Mouse (Mus musculus): ENCODE results near the gene Dennd5b.
A peak's percentile ranks its signal among the peaks of the same experiment; 100 is the strongest.

Gene Dennd5b

DNA sequence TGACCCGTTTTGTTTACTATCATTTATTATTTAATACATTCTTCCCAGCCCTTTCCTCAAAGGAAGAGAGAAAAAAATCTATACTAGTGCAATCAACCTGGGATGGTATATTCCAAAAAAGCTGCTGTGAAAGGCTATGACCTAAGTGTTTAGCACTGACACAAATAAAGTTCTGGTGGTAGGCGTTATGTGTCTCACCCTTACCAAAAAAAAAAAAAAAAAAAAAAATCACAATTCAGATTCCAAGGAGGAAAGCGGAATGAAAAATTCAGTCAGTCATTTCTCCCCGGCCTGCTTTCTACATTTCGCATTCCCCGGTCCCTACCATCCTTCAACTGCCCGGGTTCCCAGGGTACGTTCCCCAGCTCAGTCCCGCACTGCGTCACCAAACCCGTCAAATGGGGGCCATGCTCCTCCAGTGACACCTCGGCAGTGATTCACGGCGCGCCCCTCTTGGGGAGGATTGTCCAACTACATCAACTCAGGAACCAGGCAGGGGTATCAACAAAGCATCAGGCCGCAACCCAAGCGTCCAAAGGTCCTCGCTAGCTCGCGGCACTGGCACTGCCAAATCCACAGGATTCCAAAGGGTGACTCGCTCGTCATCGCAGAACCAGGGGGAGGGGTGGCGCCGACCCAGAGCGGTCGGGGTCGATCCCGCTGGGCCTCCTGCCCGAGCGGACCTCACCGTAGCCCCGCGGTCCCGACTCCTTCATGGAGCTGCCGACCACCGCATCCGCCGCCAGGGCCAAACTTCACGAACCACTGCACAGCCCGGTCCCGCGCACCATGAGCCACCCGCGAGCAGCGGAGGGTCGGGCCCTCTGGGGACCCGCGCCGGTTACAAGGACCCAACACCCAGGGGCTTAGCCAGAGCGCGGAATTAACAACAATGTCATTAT lies 1.1 kb downstream of the Dennd5b start:
- peak; percentile 60 to 68 for DNase-seq

DNA sequence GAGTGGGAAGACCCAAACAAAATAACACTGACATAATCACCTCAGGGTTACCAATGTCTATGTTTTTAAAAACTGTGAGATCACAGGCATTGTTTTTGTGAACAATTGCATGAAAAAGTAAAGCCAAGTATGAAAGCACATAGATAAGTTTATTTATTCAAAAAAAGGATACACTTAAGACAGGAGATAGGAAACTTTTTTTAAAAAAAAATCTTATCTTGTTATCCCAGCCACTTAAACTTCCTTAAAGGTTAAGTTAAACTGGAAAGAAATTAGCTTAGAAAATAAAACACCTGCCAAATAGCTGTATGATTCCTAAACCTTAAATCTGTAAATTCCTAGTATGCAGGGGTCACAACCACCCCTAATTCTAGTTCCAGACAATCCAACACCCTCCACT lies 2.5 kb downstream of the Dennd5b start:
- DNase-seq: no peak

DNA sequence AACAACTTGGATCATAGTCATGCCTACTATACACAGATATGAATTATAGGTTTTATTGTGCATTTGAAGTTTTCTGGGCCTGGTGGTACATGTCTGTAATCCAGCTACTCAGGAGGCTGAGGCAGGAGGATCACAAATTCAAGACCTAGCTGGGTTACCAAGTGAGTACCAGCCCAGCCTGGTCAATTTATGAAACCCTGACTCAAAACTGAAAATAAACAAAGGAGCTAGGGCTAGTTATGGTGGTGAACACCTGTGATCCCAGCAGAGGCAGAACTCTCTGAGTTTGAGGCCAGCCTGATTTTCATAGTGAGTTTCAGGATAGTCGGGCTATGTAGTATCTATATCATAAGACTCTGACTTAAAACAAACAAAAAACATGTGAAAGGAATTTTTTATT lies 4.2 kb downstream of the Dennd5b start:
- DNase-seq: no peak

DNA sequence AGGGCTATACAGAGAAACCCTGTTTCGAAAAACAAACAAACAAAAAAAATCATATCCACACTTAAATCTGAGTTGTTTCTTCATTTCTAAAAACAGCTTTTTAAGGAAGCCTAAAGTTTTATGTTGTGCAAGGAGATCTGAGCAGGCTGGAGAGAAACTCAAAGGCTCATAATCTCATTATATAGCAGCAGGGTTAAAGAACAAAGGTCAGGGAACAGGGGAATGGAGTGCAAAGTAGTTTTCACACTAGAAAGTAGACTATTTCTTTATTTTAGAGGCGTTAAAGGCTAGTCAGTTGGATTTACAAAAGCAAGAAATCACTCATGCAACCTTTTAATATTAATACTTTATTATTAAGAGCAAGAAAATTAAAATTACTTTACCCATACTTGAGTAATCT lies 5.2 kb downstream of the Dennd5b start:
- no peak for DNase-seq

DNA sequence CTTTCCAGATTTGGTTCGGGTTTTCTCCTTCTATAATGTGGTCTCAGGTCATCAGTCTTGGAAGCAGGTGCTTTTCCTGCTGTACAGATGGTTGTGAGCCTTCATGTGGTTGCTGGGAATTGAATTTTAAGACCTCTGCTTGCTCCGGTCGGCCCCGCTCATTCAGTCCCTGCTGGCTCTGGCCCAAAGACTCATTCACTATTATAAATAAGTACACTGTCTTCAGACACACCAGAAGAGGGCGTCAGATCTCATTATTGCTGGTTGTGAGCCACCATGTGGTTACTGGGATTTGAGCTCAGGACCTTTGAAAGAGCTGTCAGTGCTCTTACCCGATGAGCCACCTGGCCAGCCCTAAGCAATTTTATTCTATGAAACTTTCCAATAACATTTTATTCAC lies 6.1 kb downstream of the Dennd5b start:
- no peak for DNase-seq

DNA sequence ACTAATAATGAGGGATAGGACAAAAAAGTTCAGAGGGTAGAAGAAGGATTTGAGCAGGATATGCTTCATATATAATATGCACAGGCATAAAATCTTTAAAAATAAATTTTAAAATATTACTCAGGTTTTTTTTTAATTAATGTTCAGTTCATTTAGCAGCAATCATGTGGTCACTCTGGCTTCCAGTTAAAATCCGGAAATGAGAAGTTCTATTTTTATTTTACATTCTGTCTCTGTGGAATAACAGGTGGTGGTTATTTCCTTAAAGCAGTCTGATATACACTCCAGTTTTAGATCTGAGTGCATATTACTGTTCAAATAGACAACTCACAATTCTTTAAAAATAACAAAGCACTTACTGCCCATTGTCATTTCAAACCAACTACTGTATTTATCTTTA lies 6.9 kb downstream of the Dennd5b start:
- no peak for DNase-seq

DNA sequence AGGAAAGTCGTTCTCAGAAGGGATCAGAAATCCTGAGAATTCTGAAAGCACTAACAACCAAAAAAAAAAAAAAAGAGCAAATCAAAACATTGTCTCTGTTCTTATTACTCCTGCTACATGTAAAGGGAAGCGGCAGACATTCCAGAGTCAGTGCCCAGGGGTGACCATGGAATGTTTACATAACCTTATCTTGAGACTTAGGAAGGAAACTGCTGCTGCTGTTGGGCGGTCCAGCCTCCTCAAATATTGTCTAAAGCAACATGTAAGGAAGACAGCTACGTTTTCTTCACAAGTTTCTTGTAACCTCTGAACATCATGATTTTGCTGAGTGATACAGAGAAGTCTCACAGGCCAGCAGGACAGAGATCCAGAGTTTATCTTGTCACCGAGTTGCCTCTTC lies 8.0 kb downstream of the Dennd5b start:
- DNase-seq: peak; percentile 51 to 67

DNA sequence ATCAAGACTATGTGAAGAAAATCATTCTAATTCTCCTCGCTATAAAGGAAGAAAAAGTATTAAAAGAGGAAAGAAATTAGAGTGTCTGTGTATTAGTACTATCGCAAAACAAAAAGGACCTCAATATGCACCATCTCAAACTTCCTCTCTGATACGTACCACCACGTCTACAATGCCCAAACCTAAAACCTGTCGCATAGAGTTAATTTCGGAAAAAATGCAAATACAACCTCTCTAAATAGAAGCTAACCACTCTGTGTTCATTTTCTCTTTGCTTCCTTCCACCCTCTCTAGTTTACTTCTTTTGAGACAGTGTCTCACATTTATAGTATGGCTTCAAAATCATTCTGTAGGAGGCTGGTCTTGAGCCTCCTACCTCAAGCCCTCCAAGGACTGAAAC lies 9.1 kb downstream of the Dennd5b start:
- DNase-seq: no peak

DNA sequence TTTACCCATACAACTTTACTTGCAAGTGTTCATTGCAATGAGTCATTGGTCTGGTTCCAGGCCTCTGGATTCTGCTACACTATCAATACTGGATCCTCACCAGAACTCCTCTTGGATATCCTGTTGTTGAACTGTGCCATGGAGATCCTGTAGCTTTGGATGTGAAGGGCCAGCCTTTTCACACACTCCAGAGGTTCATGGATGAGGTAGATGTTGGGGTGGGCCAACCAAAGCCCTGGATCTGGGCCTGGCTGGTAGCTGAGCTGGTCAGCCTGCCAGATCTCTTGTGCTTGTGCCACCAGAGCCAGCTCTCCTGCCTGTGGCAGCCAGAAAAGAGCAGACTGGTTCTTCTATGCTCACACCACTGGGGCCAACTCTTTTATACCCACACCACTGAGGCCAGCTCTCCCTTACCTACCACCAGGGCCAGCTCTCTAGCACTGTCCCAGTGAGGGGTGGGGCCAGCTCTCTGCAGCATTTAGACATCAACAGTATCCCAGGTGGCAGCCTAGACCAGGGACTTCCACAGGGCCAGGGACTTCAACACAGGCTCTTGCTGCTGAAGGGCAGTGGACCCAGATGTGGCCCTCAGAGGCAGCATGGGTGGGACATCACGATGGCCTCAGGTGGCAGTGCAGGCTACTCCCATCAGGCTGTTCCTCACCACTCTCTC lies 24.2 kb downstream of the Dennd5b start:
- no peak for DNase-seq

DNA sequence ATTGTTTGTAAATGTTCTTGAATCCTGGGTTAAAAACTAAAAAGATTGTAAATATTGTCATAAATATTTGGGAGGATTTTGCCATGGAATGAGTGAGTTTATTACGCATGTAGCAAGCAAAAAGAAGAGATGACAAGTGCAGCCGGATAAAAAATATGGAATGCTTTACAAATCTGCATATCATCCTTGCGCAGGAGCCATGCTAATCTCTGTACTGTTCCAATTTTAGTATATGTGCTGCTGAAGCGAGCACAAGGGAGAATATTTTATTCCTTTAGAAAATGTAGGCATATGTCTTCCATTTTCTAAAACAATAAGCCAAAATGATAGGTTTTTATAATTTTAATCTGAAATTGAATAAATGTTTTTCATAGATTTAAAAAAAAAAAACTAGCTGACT lies 27.6 kb downstream of the Dennd5b start:
- no peak for DNase-seq

DNA sequence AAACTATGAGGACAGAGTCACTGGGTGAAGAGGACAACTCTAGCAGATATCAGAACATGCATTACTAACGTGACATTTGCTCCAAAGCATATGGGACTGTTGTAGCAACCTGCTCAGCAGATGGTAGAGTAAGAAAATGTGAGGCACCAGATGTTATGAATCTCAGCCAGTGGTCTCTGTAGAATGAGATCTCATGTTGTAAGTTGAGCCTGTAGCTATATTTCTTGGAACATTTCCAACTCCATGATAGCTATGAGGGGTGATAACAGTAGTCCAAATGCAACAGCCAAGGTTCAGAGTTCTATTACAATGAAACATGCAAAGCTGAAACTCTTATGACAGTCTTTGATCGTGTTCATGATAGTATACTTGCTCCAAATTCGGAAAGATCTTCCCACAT lies 28.6 kb downstream of the Dennd5b start:
- no peak for DNase-seq

DNA sequence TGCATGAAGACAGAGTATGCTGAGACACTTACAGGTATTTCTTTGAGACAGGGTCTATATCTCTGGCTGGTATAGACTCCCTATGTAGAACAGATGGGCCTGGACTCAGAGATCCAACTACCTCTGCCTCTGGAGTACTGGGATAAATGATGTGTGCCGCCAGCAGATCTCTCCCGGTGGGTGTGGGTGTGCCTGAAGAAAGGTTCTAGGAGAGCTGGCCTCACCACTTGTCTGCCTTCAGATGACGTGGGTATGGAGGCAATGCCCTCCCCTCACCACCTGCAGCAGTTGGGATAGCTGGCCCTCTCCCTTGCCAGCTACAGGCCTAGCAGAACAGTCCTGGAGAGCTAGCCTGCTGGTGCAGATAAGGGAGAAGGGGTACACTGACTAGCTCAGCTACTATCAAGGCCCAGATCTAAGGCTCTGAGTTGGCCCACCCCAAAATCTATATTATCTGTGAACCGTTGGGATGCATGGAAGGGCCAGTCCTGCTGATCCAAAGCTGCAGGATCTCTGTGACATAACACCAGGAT lies 30.8 kb downstream of the Dennd5b start:
- DNase-seq: no peak

DNA sequence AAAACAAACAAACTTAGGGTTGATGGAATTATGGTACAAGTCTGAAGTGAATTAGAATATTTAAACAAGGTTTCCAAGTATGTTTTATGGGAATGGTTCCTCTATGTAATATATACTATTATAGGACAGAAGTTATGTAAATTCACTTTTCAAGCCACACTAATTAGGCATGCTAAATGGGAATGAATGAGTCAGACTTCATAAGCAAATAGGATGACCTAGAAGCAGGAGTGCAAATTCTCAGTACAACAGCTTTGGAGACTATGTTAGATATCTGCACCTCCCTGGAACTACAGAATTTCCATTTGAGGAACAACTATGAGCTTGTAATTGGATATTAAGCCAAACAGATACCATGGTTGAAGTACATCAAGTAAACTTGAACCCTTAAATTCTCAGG lies 38.1 kb downstream of the Dennd5b start:
- DNase-seq: no peak

DNA sequence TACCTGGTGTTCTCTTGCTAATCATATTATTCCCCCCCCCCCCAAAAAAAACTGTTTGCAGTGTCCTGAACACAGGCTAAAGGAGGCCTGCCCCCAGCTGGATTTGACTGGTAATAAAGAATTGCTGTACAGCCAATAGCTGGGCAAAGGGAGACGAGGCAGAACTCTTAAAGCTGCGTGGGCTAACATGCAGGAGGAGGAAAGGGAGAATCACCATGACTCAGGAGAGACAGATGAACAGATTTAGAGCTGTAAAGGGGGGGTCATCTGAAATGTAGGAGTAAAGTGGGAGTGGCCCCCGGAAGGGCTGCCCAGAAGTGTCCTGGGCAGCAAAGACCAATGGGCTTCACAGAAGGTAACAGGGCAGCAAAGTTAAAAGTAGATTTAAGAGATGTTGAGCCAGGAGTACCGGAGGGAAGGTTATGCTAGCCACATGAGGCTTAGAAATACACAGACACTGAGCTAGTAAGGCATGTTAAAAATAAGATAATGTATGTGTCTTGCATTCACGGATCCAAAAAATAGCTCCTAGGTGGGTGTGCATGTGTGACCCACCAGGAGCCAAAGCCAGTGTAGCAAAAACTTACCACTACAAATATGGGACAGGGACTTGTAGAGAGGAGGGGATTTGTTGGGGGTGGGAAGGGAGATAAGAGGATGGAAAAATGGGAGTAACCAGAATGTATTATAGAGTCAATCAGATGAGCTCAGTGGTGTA lies 40.7 kb downstream of the Dennd5b start:
- DNase-seq: no peak

DNA sequence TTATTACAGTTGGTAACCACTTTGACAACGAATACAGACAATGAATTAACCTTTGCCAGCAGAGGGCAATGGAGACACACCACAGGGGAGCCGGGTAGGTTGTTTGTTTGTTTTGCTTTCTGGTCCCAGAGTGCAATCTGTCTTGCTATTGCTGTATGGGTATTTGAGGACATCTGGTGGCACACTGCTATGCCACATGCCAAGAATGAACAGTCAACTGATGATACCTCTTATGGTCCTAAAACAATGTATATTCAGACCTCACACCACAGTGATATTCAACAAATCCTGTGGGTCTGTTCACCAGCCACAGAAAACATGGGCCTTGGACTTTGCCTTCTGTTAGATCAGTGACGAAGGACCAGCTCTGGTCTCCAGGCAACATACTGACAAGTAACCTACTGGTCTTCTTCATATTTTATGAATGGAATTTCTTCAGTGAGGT lies 43.5 kb downstream of the Dennd5b start:
- DNase-seq: peak; percentile 11 to 46

DNA sequence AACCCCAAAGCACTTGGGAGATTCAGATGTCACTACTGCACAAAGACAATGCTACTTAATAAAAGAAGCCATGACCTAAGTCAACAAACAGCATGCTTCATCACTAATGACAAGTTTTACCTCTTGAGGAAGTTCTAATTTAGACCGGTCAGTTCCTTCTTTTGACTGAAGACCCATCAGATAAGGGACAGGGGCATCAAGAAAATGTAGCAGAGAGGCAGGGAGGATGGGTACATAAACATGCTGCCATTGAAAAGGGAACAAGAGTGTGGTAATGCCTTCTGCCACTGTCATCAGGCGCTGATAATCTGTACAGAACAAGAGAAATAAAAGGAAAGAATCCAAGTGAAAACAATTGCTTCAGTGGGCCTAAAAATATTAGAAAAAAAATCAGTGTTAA lies 46.7 kb downstream of the Dennd5b start:
- no peak for DNase-seq

DNA sequence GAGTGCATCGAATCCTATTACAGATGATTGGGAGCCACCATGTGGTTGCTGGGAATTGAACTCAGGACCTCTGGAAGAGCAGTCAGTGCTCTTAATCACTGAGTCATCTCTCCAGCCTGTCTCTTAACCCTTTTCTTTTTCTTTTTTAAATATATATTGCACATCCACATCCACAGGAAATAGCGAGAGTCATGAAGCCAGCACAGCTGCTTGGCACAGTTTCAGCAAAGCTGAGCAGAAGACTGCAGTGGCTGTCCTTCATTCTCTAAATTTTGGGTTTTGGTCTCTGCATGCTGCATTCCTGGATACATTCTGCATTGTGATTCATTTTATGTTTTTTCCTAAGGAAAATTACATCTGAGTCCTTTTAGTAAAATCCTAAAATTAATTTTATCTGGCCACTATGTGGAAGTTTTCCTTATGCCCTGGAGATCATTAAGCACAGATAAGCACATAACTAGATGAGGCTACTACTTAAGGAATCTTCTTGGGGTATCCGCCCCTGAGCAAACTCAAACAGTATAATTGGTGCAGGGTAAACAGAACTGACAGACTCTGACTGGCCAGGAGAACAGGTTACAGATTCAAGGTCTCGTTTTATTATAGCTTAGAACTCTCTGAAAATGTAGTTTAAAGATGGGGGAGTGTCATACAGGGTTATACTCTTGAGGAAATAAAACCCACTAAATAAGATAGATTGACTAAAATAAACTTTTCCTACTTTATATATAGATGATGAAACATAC lies 50.3 kb downstream of the Dennd5b start:
- DNase-seq: no peak

DNA sequence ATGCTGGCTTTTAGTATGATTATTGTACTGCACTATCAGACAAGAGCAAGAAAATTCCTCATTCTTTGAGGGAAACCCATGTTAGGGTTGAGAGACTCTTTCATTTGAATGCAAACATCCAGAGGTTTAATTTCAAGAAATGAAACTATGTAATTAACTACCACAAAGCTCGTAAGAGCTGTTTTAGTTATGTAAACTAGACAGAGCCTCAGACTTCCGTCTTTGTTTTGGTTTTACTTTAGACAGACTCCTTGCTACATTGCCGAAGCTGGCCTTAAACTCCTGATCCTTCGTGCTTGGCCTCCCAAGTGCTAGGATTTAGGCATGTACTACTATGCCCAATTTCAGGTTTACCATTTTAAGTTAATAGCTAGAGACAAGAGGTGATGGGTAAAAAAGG lies 61.4 kb downstream of the Dennd5b start:
- no peak for DNase-seq

DNA sequence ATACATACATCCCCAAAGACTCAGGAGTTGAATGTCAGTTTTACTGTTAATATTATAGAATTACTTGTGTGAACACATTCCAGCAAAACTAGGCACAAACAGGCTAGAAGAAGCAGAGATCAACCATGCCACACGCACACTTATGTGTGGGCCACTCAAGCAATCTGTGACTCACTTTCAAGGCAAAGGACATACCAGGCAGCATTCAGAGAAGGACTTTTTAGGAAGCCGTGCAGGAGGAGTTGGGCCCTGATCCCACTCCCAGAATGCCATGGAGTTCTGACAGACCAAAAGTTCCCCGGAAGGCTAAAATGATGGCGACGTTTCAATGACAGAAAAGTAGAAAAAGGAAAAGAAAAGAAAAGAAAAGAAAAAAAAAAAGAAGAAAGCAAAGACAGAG lies 69.3 kb downstream of the Dennd5b start:
- DNase-seq: no peak

DNA sequence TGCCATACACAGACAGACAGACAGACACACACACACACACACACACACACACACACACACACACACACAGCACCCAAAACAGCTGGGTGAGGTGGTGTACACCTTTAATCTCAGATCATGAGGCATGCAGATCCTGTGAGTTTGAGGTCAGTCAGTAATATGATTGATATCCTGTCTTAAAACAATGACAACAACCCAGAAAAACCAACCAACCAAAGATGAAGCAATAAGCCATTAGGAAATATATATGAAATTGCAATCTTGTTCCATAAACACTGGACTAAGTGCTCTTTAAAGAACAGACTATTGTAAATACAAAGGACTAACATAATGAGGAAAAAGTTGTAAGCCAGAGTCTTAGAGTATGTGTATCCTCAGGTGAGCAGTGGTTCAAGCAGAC lies 70.1 kb downstream of the Dennd5b start:
- no peak for DNase-seq

DNA sequence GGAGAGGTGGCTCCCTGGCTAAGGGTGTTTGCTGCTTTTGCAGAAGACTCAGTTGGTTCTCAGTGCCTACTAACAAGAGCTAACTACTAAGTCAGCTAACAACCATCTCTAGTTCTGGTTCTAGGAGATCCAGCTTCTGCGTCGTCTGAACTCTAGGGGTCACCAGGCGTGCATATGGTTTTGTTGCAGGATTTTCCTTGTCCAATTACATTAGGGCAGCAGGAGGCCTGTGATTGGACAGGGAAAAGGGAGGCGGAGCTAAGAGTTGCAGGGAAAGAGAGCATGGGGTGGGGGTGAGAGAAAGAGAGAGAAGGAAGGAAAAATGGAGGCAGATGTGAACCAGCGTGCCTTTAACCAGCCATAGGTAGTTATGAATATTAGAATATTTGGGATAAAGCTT lies 83.0 kb downstream of the Dennd5b start:
- no peak for DNase-seq

DNA sequence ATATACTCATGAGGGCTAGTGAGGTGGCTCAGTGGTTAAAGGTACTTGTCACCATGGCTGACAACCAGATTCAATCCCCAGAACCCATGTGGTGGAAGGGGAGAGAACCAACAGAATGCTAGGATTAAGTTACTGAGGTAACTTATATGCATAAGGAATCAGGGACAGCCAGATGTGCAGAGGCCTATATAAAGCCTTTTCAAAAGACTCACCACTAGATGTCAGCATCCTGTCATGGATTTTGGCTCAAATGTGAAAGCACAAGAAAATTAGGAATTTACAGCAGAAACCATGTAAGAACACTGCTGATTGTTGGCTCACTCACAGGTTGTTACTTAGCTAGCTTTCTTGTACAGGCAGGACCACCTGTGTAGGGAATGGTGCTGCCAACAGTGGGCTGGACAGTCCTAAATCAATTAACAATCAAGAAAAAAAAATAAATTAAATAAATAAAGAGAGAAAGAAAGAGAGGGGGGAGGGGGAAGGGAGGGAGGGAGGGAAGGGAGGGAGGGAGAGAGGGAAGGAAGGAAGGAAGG lies 90.6 kb downstream of the Dennd5b start:
- DNase-seq: no peak
